Mouse (Mus musculus) cerebellum, postnatal 10 days (tissue): ENCODE results near the gene Tyro3.
A peak's percentile ranks its signal among the peaks of the same experiment; 100 is the strongest.

ENCODE experiments used
- DNase-seq, 2 experiments: peaks; one replicate each; pipeline ENCODE4 v3.0.0; 2021; ENCODE audit warnings: mixed read lengths in 2 of 2

The Tyro3 gene

GRCm38 (mm10) chr2:119797279-119797783 is at the start of gene Tyro3:
Tyro3 (plus strand) TSS chr2:119797733.
- DNase-seq, result no peak

GRCm38 (mm10) chr2:119749260-119749659 is 48.3 kb upstream of the Tyro3 start:
- DNase-seq, result no peak

- DNase-seq, result peak; percentile 14 to 34
Observed at GRCm38 (mm10) chr2:119757601-119758100, 39.9 kb upstream of the Tyro3 start.

- DNase-seq, result peak; percentile 42 to 45
Observed at GRCm38 (mm10) chr2:119758101-119758843, 39.3 kb upstream of the Tyro3 start.

GRCm38 (mm10) chr2:119758844-119759835 is 38.4 kb upstream of the Tyro3 start:
- DNase-seq, result no peak

- no peak for DNase-seq
Observed at GRCm38 (mm10) chr2:119760251-119760650, 37.3 kb upstream of the Tyro3 start, which contains the start of gene Ltk. Ltk (minus strand) TSS chr2:119760431.

GRCm38 (mm10) chr2:119762276-119762675 is 35.3 kb upstream of the Tyro3 start:
- DNase-seq, result no peak

- no peak for DNase-seq
Observed at GRCm38 (mm10) chr2:119763924-119764323, 33.6 kb upstream of the Tyro3 start.

- DNase-seq, result no peak
Observed at GRCm38 (mm10) chr2:119767246-119767645, 30.3 kb upstream of the Tyro3 start.

GRCm38 (mm10) chr2:119787206-119787883 is 10.2 kb upstream of the Tyro3 start, which contains the start of gene Rpap1:
Rpap1 (minus strand) TSS chr2:119787537.
- DNase-seq, result peak; percentile 92

- no peak for DNase-seq
Observed at GRCm38 (mm10) chr2:119789996-119790395, 7.5 kb upstream of the Tyro3 start.

- DNase-seq, result peak; percentile 83 to 89
Observed at GRCm38 (mm10) chr2:119798246-119798927, 854 bp downstream of the Tyro3 start.

GRCm38 (mm10) chr2:119799181-119799960 is 1.8 kb downstream of the Tyro3 start:
- peak; percentile 74 to 79 for DNase-seq

- DNase-seq, result peak; percentile 34 to 57
Observed at GRCm38 (mm10) chr2:119799961-119800550, 2.5 kb downstream of the Tyro3 start.

- DNase-seq, result peak; percentile 58 to 65
Observed at GRCm38 (mm10) chr2:119800876-119801846, 3.6 kb downstream of the Tyro3 start.

GRCm38 (mm10) chr2:119802767-119803617 is 5.5 kb downstream of the Tyro3 start:
- peak; percentile 41 to 59 for DNase-seq

GRCm38 (mm10) chr2:119803618-119804274 is 6.2 kb downstream of the Tyro3 start:
- peak in 1 of 2 experiments; percentile 18 for DNase-seq

GRCm38 (mm10) chr2:119804275-119804628 is 6.7 kb downstream of the Tyro3 start:
- no peak for DNase-seq
